Mouse (Mus musculus) layer of hippocampus, postnatal 14 days (tissue): ENCODE measurements at regions not wholly inside any gene's neighbourhood (a gene's known extent, or its start where the extent isn't known, plus 50 kb on each side); places are given as distances from the start of the nearest gene placed in this dataset.

Source experiments
- DNase-seq, 2 experiments: peaks; one replicate each; pipeline ENCODE4 v3.0.0; 2021 to 2022; ENCODE audit warnings: low spot score in 2 of 2, mixed read lengths in 1 of 2

GRCm38 (mm10) chr14:105783428-105783827, 113.2 kb downstream of the Spry2 start:
- no peak for DNase-seq

GRCm38 (mm10) chr14:105779760-105780159, 116.9 kb downstream of the Spry2 start:
- no peak for DNase-seq

GRCm38 (mm10) chr14:105779349-105779748, 117.3 kb downstream of the Spry2 start:
- peak; percentile 19 to 65 for DNase-seq

DNA sequence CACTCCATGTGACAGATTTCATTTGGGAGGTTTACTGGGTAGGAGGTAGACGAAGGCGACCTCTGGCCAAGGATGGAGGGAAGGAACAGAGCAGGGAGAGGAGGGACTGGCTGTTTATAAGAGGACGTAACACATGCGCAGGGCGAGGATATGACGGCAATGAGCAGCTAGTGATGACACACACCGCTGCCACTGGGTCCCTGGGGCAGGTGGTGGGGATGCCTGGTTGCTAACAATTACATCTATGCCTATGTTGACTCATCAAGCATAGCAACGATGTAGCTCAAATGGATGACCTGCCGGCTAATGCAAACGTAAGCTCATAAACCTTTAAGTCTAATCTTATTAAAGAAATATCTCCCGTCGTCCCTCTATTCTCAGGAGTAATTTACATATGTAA, 122.9 kb downstream of the Spry2 start:
- no peak for DNase-seq

GRCm38 (mm10) chr14:105767100-105767499, 129.5 kb downstream of the Spry2 start:
- DNase-seq: no peak

- DNase-seq: no peak
These were observed 143.9 kb downstream of the Spry2 start for GRCm38 (mm10) chr14:105752509-105753375.

- no peak for DNase-seq
These were observed 144.9 kb downstream of the Spry2 start for GRCm38 (mm10) chr14:105751762-105752161.

DNA sequence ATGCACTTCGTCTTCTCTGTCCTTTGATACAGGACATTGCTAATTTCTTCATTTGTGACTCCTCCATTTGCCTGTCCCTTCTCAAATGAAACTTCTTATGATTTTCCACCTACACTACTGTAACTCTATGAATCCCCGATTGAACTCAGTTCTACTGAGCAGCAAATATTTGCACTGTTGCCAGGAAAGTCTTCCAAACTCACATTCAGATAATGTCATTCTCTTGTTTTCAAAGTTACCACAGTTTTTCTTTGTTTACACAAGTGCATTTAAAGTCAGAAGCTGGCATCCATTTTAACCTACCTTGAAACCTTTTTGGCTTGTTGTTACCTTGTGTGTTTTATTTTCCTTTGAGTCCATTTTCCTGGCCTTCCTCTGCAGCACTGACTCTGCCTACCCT, 152.0 kb downstream of the Spry2 start:
- DNase-seq: no peak

DNA sequence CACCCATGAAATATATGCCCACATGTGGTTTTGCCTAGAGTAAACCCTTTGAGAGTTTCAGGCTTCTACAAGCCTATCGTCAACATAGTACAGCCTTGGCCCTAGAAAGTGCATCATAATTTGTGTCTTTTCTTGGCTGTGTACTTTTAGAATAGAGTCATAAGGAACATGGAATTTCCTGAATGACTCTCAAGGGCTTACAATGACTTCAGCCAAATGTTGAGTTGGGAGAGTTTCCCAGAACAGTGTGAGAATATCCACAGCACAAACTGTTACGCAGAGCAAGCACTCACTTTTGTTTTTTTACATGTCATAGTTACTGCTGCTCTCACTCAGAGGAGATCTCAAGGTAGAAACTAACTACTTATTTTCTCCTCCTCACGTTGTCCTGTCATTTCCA, 152.5 kb downstream of the Spry2 start:
- DNase-seq: peak in 1 of 2 experiments; percentile 15

GRCm38 (mm10) chr14:105740889-105741288, 155.7 kb downstream of the Spry2 start:
- DNase-seq: peak; percentile 61 to 64

GRCm38 (mm10) chr14:105738568-105738967, 158.1 kb downstream of the Spry2 start:
- no peak for DNase-seq

- no peak for DNase-seq
These were observed 160.3 kb downstream of the Spry2 start for GRCm38 (mm10) chr14:105736352-105736751.

- no peak for DNase-seq
These were observed 162.3 kb downstream of the Spry2 start for GRCm38 (mm10) chr14:105734291-105734690.

DNA sequence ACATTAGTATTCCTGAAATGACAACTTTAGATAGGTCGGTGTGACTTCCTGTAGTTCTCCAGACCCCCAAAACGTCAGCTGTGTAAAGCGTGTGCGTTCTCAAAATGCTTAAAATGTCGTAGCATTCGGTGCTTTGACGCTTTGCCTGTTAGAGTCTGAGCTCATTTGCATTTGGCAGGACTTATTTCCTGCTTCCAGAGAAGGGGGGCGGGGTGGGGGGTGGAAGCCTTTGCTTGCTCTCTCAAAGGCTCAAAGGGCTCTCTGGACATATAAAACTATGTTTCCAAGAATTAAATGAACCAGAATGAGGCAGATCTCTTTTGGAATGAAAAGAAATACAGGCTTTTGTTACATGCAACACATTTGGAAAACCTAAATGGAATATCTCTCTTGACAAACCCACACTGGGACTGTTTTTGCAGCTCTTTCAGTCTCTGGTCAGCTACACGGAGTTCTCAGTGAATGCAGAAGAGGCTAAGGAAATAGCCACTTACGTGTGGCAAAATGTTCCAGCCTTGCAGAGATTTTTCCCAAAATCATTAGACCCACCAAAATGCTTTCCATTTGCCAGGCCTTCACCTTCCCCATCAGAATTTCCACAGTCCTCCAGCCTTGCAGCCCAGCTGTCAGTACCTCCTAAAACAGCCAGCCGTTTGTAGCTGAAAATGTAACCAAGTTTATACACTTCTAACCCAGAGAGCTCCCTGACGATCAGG, 163.4 kb downstream of the Spry2 start:
- DNase-seq: peak; percentile 39 to 60

GRCm38 (mm10) chr14:105732221-105733012, 164.2 kb downstream of the Spry2 start:
- DNase-seq: peak; percentile 77 to 89

DNA sequence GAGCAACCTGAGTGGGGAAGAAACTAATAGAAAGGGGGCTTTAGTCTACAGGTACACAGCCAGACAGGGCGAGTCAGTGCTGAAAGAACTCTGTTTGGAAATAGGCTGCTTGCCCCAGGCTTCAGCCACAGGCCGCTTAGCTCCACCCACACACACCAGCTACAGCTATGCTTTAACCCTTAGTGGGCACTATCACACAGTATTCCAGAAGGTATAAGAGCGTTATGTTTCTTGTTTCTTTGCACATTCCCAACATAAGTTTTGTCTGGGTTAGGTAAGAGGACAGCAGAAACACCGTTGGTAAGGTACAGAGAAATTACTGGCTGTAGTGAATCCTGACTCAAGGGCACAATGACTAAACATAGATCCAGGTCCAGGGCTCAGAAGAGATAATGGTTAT, 165.8 kb downstream of the Spry2 start:
- peak in 1 of 2 experiments; percentile 45 for DNase-seq

- no peak for DNase-seq
These were observed 167.8 kb downstream of the Spry2 start for GRCm38 (mm10) chr14:105728841-105729240.

DNA sequence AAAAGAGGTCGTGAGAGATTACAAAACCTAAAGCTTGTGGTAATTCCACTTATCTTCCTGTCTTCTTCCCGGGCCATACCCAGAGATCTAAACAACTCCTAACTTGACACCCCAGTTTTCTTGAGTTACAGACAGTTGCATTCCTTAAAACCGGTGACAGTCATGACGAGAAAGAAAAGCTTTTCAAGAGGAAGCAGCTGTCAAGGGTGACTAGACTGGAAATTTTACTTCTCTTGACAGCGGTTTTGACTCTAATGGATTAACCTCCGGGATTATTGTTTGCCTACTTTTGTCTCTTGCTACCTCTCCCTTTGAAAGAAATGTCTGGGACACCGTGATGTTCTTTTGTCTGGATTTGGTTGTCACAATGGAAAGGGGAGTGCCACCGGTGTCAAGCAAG, 170.9 kb downstream of the Spry2 start:
- no peak for DNase-seq

- no peak for DNase-seq
These were observed 173.7 kb downstream of the Spry2 start for GRCm38 (mm10) chr14:105722923-105723322.

GRCm38 (mm10) chr14:105721576-105721975, 175.0 kb downstream of the Spry2 start:
- no peak for DNase-seq

DNA sequence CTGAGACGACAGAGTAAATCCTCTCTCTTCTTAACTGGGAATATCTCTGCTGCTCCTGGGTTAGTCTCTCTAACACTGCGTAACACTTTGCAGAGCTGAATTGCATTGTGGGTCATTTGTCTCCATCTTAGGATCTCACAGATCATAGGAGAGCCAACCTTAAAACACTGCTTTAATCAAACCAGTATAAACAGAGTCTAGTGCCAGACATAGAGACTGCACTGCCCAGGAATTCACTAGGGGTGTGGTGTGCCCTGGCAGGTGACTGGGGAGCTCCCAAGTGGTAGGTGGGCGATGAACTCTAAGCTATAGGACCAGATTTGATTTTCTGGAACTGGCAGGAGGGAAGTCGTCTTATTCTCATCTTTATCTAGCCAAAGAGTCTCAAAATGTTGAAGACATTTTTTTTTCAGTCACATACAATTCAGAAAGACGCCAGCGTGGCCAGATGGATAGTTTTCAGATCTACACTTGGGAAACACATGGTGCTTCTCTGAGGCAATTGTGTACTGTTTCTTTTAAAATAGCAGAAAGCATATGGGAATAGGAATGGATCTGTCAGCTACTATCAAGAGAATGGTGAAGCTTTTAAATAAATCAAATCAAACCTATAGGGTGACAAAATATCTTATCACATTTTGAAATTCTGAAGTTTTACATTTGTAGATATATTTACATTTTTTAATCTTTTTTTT, 175.7 kb downstream of the Spry2 start:
- peak; percentile 20 to 63 for DNase-seq
